Mouse (Mus musculus): ENCODE results near the gene Setdb1. TPM values are rescaled to one million over a fixed set of nuclear protein-coding genes. Genes with fewer than 3 reads are reported as not detected.

Setdb1 gene
- polyA plus RNA-seq, 1 experiment from 2014 or later: 7.5 TPM

DNA sequence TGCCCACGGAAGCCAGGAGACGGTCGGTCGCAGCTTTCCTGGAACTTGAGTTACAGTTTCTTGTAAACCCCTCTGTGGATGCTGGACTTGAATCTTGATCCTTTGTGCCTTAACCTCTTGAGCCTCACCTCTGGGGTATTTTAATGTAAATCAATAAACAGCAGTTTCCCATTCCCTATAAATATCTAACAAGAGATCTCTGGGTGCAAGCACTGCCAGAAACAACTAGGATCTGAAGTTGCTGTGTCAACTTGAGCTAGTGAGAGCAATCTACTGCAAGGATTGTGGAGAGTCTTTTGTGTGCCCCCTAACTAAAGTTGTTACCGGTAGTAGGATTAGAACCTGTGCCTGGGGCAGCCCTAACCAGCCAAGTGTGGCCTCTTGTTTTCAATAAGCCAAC lies 71.6 kb downstream of the Setdb1 start:
- Histone ChIP-seq H3K9me3 (ENCODE audit: control insufficient read depth) (no peaks in the 10 kb centered on the region), H3K4me1 (replicated peaks; ENCODE audit: control insufficient read depth, insufficient read depth, low read length) (peaks cover 11% of the 10 kb centered on the region), H3K4me3 (ENCODE audit: low read depth, low read length) (no peak overlapping the region), H3K4me2 (replicated peaks; ENCODE audit: low read depth) (no peak overlapping the region; the same call in 1 of the 2 replicates), H3K36me3 (ENCODE audit: control insufficient read depth, insufficient read depth) (peaks cover 22% of the 10 kb centered on the region), H3K9ac (ENCODE audit: low read depth, low read length) (0 out of 2 replicates have a peak overlapping the region, but pooled peaks have one; percentile 1), H3K27ac (ENCODE audit: low read depth, low read length) (no peak overlapping the region), H3K27me3 (replicated peaks; ENCODE audit: control insufficient read depth, insufficient read depth, low read length) (no peaks in the 10 kb centered on the region)
- TF ChIP-seq CTCF (IDR thresholded peaks at IDR 0.05; ENCODE audit: low read depth): no peak
- 86% methylated on average over 5 of the region's 5 CpGs for WGBS
- ATAC-seq: no peak

DNA sequence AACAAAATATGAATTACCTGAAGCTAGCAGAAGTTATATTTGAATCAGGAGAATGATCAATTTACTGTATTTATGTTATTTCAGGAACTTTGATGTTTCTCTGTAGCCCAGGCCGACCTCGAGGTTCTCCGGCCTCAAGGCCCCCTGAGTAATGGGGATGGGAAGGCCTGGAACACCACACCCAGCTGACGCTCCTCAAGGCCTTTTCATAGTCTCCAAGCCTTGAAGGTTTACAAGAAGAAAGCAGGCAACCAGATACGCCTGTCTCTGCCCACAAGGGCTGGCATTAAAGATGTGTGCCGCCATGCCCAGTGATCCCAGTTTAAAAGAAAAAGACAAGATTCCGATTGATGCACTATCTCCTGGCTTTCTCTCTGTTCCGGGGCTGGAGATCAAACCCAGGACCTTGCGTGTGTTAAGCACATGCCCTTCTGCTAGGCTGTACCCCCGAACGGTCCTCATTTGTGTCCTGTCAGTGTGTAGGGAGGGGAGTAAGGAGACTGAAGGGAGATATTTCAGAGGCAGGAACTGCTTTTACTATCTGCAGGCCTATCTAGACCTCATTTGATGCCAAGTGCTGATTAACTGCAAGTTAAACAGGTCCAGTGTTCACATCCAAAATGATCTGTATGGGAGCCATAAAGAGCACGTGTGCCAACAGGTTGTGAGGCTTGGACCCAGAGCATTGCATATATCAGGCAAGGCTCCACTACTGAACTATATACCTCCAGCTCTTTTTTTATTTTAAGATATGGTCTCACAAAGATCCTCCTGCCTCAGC lies 72.3 kb downstream of the Setdb1 start:
- no peak overlapping the region for H3K27ac ChIP-seq (ENCODE audit: low read depth, low read length)
- H3K9me3 ChIP-seq (ENCODE audit: control insufficient read depth): no peaks in the 10 kb centered on the region

DNA sequence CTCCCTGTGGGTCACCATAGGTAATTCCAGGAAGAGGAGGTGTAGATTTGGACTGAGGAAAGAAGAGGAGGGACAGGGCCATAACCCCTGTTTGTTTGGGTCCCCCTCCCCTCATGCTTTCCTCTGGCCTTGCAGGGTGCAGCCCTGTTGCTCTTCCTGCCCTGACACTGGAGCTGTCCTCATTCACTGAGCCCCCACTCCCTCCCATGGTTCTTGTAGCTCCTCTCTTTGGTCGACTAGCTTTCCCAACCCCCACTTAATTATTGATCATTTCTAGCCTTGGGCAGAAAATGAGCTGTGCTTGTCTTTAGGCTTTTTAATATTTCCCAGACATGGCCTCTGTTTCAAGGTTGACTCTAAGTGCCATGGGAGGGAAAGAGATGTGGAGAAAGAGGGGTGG lies 72.9 kb downstream of the Setdb1 start:
- H3K4me3 ChIP-seq (ENCODE audit: low read depth, low read length): peak overlapping the region; percentile 61
- H3K4me1 ChIP-seq (replicated peaks; ENCODE audit: control insufficient read depth, insufficient read depth, low read length): peaks cover 11% of the 10 kb centered on the region
- peaks cover 17% of the 10 kb centered on the region for H3K36me3 ChIP-seq (ENCODE audit: control insufficient read depth, insufficient read depth)
- no peaks in the 10 kb centered on the region for H3K27me3 ChIP-seq (replicated peaks; ENCODE audit: control insufficient read depth, insufficient read depth, low read length)
- no peak for ATAC-seq
- H3K4me2 ChIP-seq (replicated peaks; ENCODE audit: low read depth): peak overlapping the region; percentile 85
- no peak for TF ChIP-seq CTCF (IDR thresholded peaks at IDR 0.05; ENCODE audit: low read depth)
- 22% methylated on average over 1 of the region's 1 CpGs for WGBS
- peak overlapping the region; percentile 83 for H3K9ac ChIP-seq (ENCODE audit: low read depth, low read length)
- H3K9me3 ChIP-seq (ENCODE audit: control insufficient read depth): no peaks in the 10 kb centered on the region
- peak overlapping the region; percentile 93 for H3K27ac ChIP-seq (ENCODE audit: low read depth, low read length)

More for the DNA sequence above, 72.3 kb downstream of the Setdb1 start:
- H3K4me3 ChIP-seq (ENCODE audit: low read depth, low read length): peak overlapping the region; percentile 61; the same call in 1 of the 2 replicates
- peak overlapping the region; percentile 83; the same call in 1 of the 2 replicates for H3K9ac ChIP-seq (ENCODE audit: low read depth, low read length)
- H3K36me3 ChIP-seq (ENCODE audit: control insufficient read depth, insufficient read depth): peaks cover 21% of the 10 kb centered on the region
- peak overlapping the region; percentile 85 for H3K4me2 ChIP-seq (replicated peaks; ENCODE audit: low read depth)
- WGBS: 79% methylated on average over 12 of the region's 12 CpGs
- no peak for TF ChIP-seq CTCF (IDR thresholded peaks at IDR 0.05; ENCODE audit: low read depth)
- H3K27me3 ChIP-seq (replicated peaks; ENCODE audit: control insufficient read depth, insufficient read depth, low read length): no peaks in the 10 kb centered on the region
- H3K4me1 ChIP-seq (replicated peaks; ENCODE audit: control insufficient read depth, insufficient read depth, low read length): peaks cover 11% of the 10 kb centered on the region
- ATAC-seq: no peak

DNA sequence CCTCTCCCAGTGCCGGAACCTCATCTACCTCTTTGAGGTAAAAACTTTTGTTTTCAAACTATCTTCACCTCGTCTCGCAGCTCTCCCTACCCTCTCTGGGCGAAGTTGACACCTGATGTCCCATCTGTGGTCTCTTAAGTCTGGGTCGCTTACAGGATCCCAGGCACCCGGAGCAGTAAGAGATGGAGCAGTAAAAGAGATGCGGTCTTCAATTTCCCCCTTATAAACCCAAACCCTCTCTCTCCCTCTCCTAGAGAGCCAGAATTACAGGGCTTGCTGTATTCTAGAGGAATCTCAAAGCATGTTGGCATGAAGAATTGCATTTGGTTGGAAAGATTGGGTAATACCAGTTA lies 73.4 kb downstream of the Setdb1 start:
- no peak for ATAC-seq
- Histone ChIP-seq H3K27ac (ENCODE audit: low read depth, low read length) (peak overlapping the region; percentile 93), H3K4me2 (replicated peaks; ENCODE audit: low read depth) (peak overlapping the region; percentile 85), H3K27me3 (replicated peaks; ENCODE audit: control insufficient read depth, insufficient read depth, low read length) (no peaks in the 10 kb centered on the region), H3K36me3 (ENCODE audit: control insufficient read depth, insufficient read depth) (peaks cover 13% of the 10 kb centered on the region), H3K4me1 (replicated peaks; ENCODE audit: control insufficient read depth, insufficient read depth, low read length) (peaks cover 11% of the 10 kb centered on the region), H3K9me3 (ENCODE audit: control insufficient read depth) (no peaks in the 10 kb centered on the region), H3K4me3 (ENCODE audit: low read depth, low read length) (peak overlapping the region; percentile 61), H3K9ac (ENCODE audit: low read depth, low read length) (peak overlapping the region; percentile 83)
- no peak for TF ChIP-seq CTCF (IDR thresholded peaks at IDR 0.05; ENCODE audit: low read depth)
- 3% methylated on average over 7 of the region's 7 CpGs for WGBS

DNA sequence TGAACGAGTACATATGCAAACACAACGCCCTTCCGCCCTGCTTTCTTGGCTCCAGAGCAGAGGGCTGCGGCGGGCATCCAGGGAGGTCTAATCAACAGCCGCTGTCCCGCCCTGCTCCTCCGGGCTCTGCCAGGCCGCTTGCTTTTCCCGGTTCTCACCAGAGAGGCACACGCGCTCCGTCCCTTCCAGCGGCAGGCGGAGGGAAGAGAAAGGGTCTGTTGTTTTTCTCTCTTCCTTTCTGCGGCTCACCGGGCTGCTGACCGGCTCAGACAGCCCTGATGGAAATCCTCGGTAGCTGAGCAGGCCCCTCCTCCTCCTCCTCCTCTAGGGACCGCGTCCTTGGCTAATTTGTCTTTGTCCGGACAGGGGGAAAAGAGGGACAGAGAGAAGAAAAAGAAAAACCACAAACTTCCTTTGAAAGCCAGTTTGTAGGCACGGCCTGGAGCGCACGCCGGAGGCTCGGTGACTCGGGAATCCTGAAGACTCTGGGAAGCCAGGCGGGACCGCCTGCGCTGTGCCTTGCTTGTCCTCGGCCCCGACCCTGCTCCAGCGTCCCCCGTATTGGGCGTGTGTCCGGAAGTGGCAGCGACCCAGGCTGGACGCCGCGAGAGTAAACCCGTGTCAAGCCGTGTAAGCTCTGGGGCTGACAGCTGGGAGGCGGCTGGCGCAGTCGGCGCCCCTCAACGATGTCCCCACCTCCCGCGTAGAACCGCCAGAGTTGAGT lies 74.0 kb downstream of the Setdb1 start:
- Histone ChIP-seq H3K4me2 (replicated peaks; ENCODE audit: low read depth) (peak overlapping the region; percentile 85), H3K27me3 (replicated peaks; ENCODE audit: control insufficient read depth, insufficient read depth, low read length) (no peaks in the 10 kb centered on the region), H3K9me3 (ENCODE audit: control insufficient read depth) (no peaks in the 10 kb centered on the region), H3K4me3 (ENCODE audit: low read depth, low read length) (peak overlapping the region; percentile 61), H3K36me3 (ENCODE audit: control insufficient read depth, insufficient read depth) (peaks cover 8% of the 10 kb centered on the region), H3K9ac (ENCODE audit: low read depth, low read length) (peak overlapping the region; percentile 83), H3K27ac (ENCODE audit: low read depth, low read length) (peak overlapping the region; percentile 93), H3K4me1 (replicated peaks; ENCODE audit: control insufficient read depth, insufficient read depth, low read length) (peaks cover 11% of the 10 kb centered on the region)
- ATAC-seq: peak; percentile 76
- peak; percentile 61 for TF ChIP-seq CTCF (IDR thresholded peaks at IDR 0.05; ENCODE audit: low read depth)
- under 1% methylated on average over 50 of the region's 51 CpGs for WGBS

DNA sequence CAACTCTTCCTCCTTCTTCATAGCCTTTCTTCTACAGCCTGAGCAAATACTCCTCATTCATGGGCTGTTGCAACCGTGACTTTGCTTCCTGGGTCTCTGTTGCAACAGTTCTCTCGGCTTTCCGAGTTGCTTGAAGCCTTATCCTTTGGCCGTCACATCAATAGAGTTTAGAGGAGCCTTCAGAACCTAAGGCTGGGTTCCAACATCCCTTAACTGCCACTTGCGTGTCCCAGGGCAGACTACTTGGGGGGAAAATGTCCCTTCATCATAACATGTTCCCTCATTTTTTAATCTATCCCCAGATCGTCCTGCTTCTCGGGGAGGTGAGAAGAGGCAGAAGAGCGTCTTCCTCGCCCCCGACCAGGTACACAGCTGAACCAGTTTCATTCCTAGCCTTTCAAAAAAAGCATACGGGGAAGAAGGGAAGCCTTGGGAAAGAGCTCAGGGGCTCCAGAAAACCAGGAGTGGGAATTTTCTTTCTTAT lies 74.6 kb downstream of the Setdb1 start:
- Histone ChIP-seq H3K4me2 (replicated peaks; ENCODE audit: low read depth) (peak overlapping the region; percentile 85), H3K9me3 (ENCODE audit: control insufficient read depth) (no peaks in the 10 kb centered on the region), H3K4me1 (replicated peaks; ENCODE audit: control insufficient read depth, insufficient read depth, low read length) (peaks cover 11% of the 10 kb centered on the region), H3K27ac (ENCODE audit: low read depth, low read length) (peak overlapping the region; percentile 93), H3K36me3 (ENCODE audit: control insufficient read depth, insufficient read depth) (peaks cover 2% of the 10 kb centered on the region; the same call in 1 of the 2 replicates), H3K27me3 (replicated peaks; ENCODE audit: control insufficient read depth, insufficient read depth, low read length) (no peaks in the 10 kb centered on the region), H3K4me3 (ENCODE audit: low read depth, low read length) (peak overlapping the region; percentile 61), H3K9ac (ENCODE audit: low read depth, low read length) (peak overlapping the region; percentile 83)
- WGBS: under 1% methylated on average over 11 of the region's 11 CpGs
- peak; percentile 33 for ATAC-seq
- no peak for TF ChIP-seq CTCF (IDR thresholded peaks at IDR 0.05; ENCODE audit: low read depth)
